Mouse (Mus musculus) NIH3T3 (cell line): Measurements from ENCODE around the gene Agpat2.

Source experiments
- DNase-seq: peaks from one replicate; pipeline ENCODE4 v3.0.0-alpha.2; 2012; ENCODE audit warnings: low read depth

Agpat2 gene

DNA sequence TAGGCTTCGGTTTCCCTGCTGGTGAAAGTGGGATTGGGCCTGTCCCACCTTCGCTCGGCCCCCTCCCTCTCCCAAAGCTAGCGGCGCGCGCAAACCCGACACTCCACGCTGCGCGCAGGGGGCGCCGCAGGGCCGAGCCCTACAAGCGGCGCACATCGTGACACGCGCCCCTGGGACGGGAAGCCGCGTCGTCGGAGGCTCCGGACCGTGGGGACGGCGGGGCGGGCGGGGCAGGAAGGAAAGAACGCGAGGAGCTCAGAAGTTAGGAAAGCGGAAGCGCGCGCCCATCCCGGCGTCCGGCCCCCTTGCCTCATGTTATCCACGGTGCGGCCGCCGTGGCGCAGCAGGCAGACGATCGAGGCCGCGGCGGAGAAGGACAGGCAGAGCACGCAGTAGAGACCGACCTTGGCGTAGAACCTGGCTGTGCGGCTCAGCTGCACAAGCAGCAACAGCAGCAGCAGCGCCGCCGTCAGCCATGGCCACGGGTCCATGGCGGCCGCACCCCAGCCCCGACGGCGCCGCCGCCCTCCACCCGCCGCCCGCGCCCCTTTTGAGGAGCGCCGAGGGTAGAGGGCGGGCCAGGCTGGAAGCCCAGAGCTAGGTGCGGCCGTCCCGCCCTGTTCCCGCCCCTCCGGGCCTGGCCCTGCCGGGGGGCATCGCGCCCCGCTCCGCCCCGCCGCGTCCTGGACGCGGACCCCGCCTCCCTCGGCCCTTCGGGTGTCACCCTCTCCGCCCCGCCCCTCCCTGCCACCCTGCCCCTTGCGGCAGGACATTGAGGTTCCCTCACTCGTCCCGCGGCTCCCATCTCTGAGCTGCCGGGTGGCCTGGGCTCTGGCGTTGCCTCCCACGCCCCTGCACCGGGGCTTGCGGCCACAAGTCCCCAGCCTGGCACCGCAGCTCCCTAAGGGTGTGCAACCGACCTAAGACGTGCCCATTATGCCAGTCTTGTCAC lies at the start of gene Agpat2:
Gene Agpat2 (minus strand): TSS at position 698 of the 952 bp plus-strand sequence.
- peak; percentile 61 for DNase-seq

DNA sequence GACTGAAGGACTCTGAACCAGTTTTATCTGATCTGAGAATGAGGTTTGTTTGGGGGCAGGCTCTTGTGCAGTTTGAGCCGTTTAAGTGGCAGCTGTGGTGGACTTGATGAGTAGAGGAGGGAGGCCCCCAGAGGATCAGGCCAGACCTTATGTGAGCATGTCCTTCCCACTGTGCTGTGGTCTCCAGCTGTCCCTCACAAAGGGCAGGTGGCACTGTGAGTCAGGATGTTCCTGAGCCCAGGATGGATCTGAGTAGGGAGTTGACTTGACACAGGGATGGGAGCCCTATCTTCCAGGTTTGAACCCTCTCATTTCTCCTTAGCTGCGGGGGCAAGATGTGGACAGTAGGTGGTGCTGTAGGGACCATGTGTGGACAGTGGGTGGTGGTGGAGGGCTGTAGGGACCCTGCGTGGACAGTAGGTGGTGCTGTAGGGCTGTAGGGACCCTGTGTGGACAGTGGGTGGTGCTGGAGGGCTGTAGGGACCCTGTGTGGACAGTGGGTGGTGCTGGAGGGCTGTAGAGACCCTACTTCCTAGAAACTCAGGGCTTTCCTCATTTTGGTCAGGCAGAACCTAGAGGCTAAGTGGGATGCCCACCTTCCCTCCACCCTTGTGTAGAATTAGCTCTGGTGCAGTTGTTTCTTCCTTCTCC lies 42.6 kb upstream of the Agpat2 start:
- peak; percentile 92 for DNase-seq

- peak; percentile 48 for DNase-seq
Observed at GRCm38 (mm10) chr2:26643942-26644341, 39.7 kb upstream of the Agpat2 start.

GRCm38 (mm10) chr2:26641006-26641647 lies 36.9 kb upstream of the Agpat2 start:
- no peak for DNase-seq

- peak; percentile 99 for DNase-seq
Observed at GRCm38 (mm10) chr2:26639838-26640830, 35.9 kb upstream of the Agpat2 start.

GRCm38 (mm10) chr2:26639083-26639482 lies 34.9 kb upstream of the Agpat2 start:
- DNase-seq, result peak; percentile 70

- DNase-seq, result no peak
Observed at GRCm38 (mm10) chr2:26638572-26638971, 34.4 kb upstream of the Agpat2 start.

GRCm38 (mm10) chr2:26638039-26638438 lies 33.8 kb upstream of the Agpat2 start:
- no peak for DNase-seq

GRCm38 (mm10) chr2:26637316-26637932 lies 33.2 kb upstream of the Agpat2 start:
- DNase-seq, result no peak

DNA sequence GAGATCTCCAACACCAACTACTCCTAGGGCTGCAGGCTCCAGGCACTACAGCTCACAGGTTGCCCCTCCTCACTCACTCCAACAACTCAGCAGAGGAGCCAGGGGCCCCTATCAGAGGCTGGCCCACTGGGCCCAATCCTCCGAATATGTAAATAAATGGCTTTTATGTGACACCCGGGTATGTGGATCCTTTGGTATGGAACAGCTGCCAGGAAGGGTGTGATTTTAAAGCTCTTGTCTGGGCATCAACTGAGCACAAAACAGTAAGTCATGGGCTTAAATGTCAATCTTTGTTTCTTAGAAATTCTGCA lies 32.1 kb upstream of the Agpat2 start:
- DNase-seq, result no peak

DNA sequence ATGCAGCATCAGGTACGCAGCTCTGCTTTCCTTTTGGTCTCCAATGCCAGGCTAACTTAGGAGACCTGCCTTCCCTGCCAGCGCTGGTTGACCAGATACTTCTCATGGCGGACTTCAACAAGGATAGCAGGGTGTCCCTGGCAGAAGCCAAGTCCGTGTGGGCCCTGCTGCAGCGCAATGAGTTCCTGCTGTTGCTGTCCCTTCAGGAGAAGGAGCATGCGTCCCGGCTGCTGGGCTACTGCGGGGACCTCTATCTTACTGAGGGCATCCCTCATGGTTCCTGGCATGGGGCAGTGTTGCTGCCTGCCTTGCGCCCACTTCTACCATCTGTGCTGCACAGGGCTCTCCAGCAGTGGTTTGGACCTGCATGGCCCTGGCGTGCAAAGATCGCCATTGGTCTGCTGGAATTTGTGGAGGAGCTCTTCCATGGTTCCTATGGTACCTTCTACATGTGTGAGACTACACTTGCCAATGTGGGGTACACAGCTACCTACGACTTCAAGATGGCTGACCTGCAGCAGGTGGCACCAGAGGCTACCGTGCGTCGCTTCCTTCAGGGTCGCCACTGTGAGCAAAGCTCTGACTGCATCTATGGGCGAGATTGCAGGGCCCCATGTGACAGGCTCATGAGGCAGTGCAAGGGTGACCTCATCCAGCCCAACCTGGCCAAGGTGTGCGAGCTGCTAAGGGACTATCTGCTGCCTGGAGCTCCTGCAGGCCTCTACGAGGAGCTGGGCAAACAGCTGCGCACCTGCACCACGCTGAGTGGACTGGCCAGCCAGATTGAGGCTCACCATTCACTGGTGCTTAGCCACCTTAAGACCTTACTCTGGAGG lies 31.5 kb upstream of the Agpat2 start:
- no peak for DNase-seq

GRCm38 (mm10) chr2:26634629-26635488 lies 30.6 kb upstream of the Agpat2 start:
- peak; percentile 15 for DNase-seq

- no peak for DNase-seq
Observed at GRCm38 (mm10) chr2:26633953-26634530, 29.8 kb upstream of the Agpat2 start.

- DNase-seq, result no peak
Observed at GRCm38 (mm10) chr2:26632541-26633395, 28.6 kb upstream of the Agpat2 start.

DNA sequence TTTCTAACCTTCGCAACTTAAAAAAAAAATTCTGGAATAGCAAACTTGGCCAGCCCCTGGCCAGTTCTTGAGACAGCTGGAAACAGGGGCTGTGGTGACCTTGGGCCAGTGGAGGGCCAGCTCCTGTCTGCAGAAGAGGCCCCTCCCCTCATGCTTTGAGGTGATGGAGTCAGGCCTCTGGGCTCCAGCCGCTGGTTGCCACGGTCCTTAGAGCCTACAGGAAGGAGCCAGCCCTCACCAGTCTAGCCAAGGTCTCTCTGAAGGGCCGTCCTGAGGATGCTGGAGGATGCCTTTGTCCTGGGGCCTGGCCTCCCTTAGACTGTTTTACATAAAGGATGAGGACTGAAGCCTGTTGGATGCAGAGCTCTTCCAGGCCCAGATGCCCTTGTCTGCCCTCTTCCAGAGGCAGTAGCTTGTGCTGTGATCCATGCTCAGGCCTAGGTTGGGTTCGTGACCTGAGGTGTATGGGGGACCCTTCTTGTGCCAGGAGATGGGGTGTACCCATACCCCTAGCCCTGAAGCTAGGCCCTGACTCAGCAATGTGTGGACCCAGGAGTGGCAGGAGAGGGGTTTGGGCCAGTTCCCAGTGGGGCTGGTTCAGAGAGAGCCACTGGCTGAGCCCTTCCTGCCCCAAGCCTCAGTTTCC lies 24.7 kb upstream of the Agpat2 start:
- peak; percentile 57 for DNase-seq

GRCm38 (mm10) chr2:26627921-26628739 lies 23.9 kb upstream of the Agpat2 start, which contains the start of gene Fam69b:
Gene Fam69b (plus strand): TSS chr2:26628457.
- DNase-seq, result peak; percentile 94
